Mouse (Mus musculus) midbrain, embryonic 16.5 days (tissue): ENCODE data around the gene Cdc42. TPM values are rescaled to one million over a fixed set of nuclear protein-coding genes. Genes with fewer than 3 reads are reported as not detected.

ENCODE experiments used
- ATAC-seq: fragments of 200-750 bp; cut with Nextera tagmentation; 2 replicates; pipeline ENCODE4 v1.8.0; 2017; ENCODE audit warnings: moderate TSS enrichment
- H3K27ac ChIP-seq: fragments of 300-500 bp; sonication (generic); 2 replicates; pipeline ENCODE4 v1.5.1; 2014; ENCODE audit warnings: mild to moderate bottlenecking, low read length, mixed read lengths
- H3K27me3 ChIP-seq: fragments of 300-500 bp; sonication (generic); 2 replicates; pipeline ENCODE4 v1.6.1; 2014; ENCODE audit warnings: low read depth, low read length, mixed read lengths; ENCODE audit not compliant: control insufficient read depth, insufficient read depth
- H3K36me3 ChIP-seq: fragments of 300-500 bp; sonication (generic); 2 replicates; pipeline ENCODE4 v1.6.1; 2014; ENCODE audit warnings: mild to moderate bottlenecking, low read length, moderate library complexity, mixed read lengths; ENCODE audit not compliant: control insufficient read depth, insufficient read depth
- H3K4me1 ChIP-seq: fragments of 300-500 bp; sonication (generic); 2 replicates; pipeline ENCODE4 v1.6.1; 2014; ENCODE audit warnings: mild to moderate bottlenecking, low read length, mixed read lengths; ENCODE audit not compliant: control insufficient read depth, insufficient read depth
- H3K4me2 ChIP-seq: fragments of 300-500 bp; sonication (generic); 2 replicates; pipeline ENCODE4 v1.6.1; 2014; ENCODE audit warnings: mild to moderate bottlenecking, low read length, mixed read lengths
- H3K4me3 ChIP-seq: fragments of 300-500 bp; sonication (generic); 2 replicates; pipeline ENCODE4 v1.5.1; 2014; ENCODE audit warnings: low read depth, mild to moderate bottlenecking, low read length, moderate library complexity, mixed read lengths
- H3K9ac ChIP-seq: fragments of 300-500 bp; sonication (generic); 2 replicates; pipeline ENCODE4 v1.6.1; 2014; ENCODE audit warnings: low read depth, low read length, mixed read lengths
- H3K9me3 ChIP-seq: fragments of 300-500 bp; sonication (generic); replicated peaks from 2 replicates; pipeline ENCODE4 v1.6.1; 2014; ENCODE audit warnings: mild to moderate bottlenecking, low read length, mixed read lengths; ENCODE audit not compliant: control insufficient read depth, poor library complexity, severe bottlenecking
- WGBS: fragments of 180-500 bp; shearing (Covaris S2); extraction: QIAGEN DNeasy Blood & Tissue Kit; methylation state at CpG from one replicate; pipeline ENCODE4 v1.1.7; 2014; 5-methylcytosine and 5-hydroxymethylcytosine counted together
- polyA plus RNA-seq: library from polyadenylated mRNA; unstranded; fragments of >200 nt; fragmentation: Nextera tagmentation; extraction: Ambion mirVana; gene quantifications from 2 replicates; pipeline ENCODE4 v1.2.1, GENCODE M21; 2015

Gene Cdc42
- polyA plus RNA-seq, 1 experiment from 2014 or later, result 1,095 TPM

DNA sequence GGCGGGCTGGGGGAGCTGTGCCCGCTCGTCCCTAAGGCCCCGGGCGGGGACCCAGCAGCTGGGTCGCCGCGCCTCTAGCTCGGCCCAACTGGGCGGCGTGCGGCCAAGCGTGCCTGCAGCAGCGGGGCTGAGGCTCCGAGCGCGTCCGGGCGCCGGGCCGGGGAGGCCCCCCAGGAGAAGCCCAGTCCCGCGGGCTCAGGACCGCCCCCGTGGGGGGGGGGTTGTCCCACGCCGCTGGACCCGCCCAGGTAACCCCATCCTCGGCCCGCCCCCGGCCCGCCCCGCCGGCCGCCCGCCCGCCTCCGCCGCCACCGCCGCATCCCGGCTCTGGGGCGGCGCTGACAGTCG lies 80.4 kb downstream of the Cdc42 start, which contains the start of gene Wnt4:
TSS of gene Wnt4 (plus strand) at position 324 of the 348 bp plus-strand sequence.
- peaks cover 22% of the 10 kb centered on the region for H3K4me1 ChIP-seq
- H3K36me3 ChIP-seq, result no peaks in the 10 kb centered on the region
- peak within 1 kb of the TSS; percentile 93 for H3K4me2 ChIP-seq
- H3K4me3 ChIP-seq, result peak within 1 kb of the TSS; percentile 61
- no peaks in the 10 kb centered on the region for H3K9me3 ChIP-seq
- peak within 1 kb of the TSS; percentile 71 for H3K9ac ChIP-seq
- 0% methylated on average over 14 of the region's 45 CpGs for WGBS
- ATAC-seq, result peak; percentile 34; the same call in 1 of the 2 replicates
- peaks cover 29% of the 10 kb centered on the region for H3K27me3 ChIP-seq
- no peak within 1 kb of the TSS for H3K27ac ChIP-seq

DNA sequence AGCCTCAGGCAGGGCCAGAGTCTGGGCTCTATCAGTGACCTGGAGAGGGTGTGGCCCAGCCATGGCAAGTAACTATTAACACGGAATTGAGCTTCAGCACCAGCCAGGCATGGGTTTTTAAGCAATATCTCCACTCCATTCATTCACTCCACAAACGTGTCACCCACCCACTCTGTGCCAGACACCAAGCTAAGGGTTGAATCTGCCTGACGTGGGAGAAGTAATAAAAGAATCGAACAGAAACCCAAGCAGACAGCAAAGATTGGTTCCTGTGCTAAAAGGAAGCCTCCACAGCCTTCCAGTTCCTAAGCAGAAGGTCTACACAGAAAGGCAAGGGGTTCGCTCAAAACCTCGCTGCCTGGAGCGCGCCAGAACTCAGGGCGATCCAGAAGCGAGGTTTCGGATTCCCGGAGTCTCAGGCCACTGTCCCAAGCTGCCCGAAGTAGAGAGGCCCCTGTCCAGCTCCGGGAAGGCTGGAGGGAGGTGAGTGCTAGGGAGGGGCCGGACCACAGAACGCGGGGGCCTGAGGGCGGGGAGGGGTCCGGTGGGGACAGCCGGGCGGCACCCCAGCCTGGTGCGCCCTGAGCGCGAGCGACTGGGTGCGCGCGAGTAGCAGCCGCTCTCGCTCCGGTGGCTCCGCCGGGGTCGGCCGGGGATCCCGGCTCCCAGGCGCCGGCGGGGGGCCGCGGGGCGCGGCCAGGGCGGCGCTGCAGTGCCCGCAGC lies 80.9 kb downstream of the Cdc42 start:
- no peak for ATAC-seq
- Histone ChIP-seq H3K9me3 (no peaks in the 10 kb centered on the region), H3K27ac (no peak overlapping the region), H3K27me3 (peaks cover 24% of the 10 kb centered on the region), H3K4me1 (peaks cover 22% of the 10 kb centered on the region), H3K4me2 (peak overlapping the region; percentile 93), H3K36me3 (no peaks in the 10 kb centered on the region), H3K4me3 (peak overlapping the region; percentile 61), H3K9ac (peak overlapping the region; percentile 71)
- 2% methylated on average over 30 of the region's 46 CpGs for WGBS

DNA sequence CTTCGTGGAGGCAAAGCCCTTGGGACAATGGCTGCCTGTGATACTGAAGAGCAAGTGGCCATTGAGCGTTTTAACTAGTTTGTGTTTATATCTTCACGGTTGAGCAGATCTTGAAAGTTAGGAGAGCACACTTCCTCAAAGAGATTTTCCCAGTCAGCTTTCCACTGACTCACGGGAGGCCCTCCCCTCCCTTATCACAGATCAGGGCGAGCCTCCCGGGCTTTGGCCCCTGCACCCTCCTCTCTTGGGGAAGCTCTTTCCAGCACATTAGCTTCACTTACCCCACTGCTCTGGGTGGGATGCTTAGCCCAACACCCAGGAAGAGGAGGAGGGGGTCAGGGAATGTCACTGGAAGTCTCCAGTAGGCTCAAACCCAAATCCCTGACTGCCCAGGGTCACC lies 83.2 kb downstream of the Cdc42 start:
- H3K9me3 ChIP-seq, result no peaks in the 10 kb centered on the region
- no peak overlapping the region for H3K4me2 ChIP-seq
- peaks cover 17% of the 10 kb centered on the region for H3K4me1 ChIP-seq
- no peak overlapping the region for H3K4me3 ChIP-seq
- 9% methylated on average over 6 of the region's 6 CpGs for WGBS
- H3K27me3 ChIP-seq, result peaks cover 16% of the 10 kb centered on the region
- ATAC-seq, result no peak
- no peak overlapping the region for H3K27ac ChIP-seq
- no peak overlapping the region for H3K9ac ChIP-seq
- no peaks in the 10 kb centered on the region for H3K36me3 ChIP-seq

DNA sequence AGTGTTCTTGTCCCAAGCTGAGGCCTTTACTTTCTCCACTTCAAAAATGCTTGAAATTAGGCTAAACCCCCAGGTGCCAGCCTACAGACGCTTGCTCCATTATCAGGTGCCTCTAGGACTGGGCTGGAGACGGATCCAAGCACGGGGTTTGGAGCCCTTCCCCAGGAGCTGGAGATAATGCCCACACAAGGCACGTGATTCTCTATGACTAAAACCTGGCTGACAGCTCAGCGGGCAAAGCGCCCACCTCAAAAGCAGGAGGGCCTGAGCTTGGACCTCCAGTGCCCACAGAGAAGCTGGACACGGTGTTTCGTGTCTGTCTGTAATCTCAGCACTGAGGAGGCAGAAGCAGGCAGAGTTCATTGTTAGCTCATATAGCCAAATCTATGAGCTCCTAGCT lies 85.7 kb downstream of the Cdc42 start:
- ATAC-seq, result no peak
- Histone ChIP-seq H3K9ac (no peak overlapping the region), H3K27me3 (peaks cover 14% of the 10 kb centered on the region), H3K36me3 (no peaks in the 10 kb centered on the region), H3K4me1 (peaks cover 1% of the 10 kb centered on the region; the same call in 1 of the 2 replicates), H3K27ac (no peak overlapping the region), H3K4me2 (no peak overlapping the region), H3K9me3 (no peaks in the 10 kb centered on the region), H3K4me3 (no peak overlapping the region)
- 75% methylated on average over 8 of the region's 8 CpGs for WGBS

Other genes with a start within 250 kb of the Cdc42 start
- 1.6 and 2.7 TPM in 2 replicates for gene Wnt4, start 80.2 kb downstream of the Cdc42 start, polyA plus RNA-seq
- gene Cela3a, start 52.1 kb upstream of the Cdc42 start, polyA plus RNA-seq, result not detected in 2 replicates
- not detected in 2 replicates for gene Cela3b, start 72.8 kb upstream of the Cdc42 start, polyA plus RNA-seq
- not detected in 2 replicates for gene 1700013G24Rik, start 95.6 kb upstream of the Cdc42 start, polyA plus RNA-seq
- gene Hspg2, start 111.0 kb upstream of the Cdc42 start, polyA plus RNA-seq, result 3.4 and 3.6 TPM in 2 replicates
- 0.97 TPM in 1 of 2 replicates, not detected in the other for gene Ldlrad2, start 216.8 kb upstream of the Cdc42 start, polyA plus RNA-seq
- 57.2 and 63.2 TPM in 2 replicates for gene Usp48, start 236.0 kb upstream of the Cdc42 start, polyA plus RNA-seq